Mouse (Mus musculus) olfactory bulb, adult 2 months (tissue): ENCODE results near the gene Cplane1.
A peak's percentile ranks its signal among the peaks of the same experiment; 100 is the strongest.

ENCODE experiments used
- CTCF ChIP-seq: fragments of 200-500 bp; IDR thresholded peaks from 2 replicates; pipeline ENCODE4 v1.5.1; 2012; ENCODE audit warnings: low read depth, mild to moderate bottlenecking, low read length, moderate library complexity; ENCODE audit not compliant: insufficient read depth
- POLR2A ChIP-seq: fragments of 200-500 bp; IDR thresholded peaks from 2 replicates; pipeline ENCODE4 v1.6.1; 2012; ENCODE audit warnings: mild to moderate bottlenecking, low read depth, low read length, moderate library complexity; ENCODE audit not compliant: insufficient read depth

- TF ChIP-seq POLR2A (peak; percentile 95), CTCF (no peak)
Measured at GRCm38 (mm10) chr15:8168591-8169265, at the start of gene Cplane1.
